14 mouse cellular contexts compared by ENCODE assay signal in the genomic region with DNA sequence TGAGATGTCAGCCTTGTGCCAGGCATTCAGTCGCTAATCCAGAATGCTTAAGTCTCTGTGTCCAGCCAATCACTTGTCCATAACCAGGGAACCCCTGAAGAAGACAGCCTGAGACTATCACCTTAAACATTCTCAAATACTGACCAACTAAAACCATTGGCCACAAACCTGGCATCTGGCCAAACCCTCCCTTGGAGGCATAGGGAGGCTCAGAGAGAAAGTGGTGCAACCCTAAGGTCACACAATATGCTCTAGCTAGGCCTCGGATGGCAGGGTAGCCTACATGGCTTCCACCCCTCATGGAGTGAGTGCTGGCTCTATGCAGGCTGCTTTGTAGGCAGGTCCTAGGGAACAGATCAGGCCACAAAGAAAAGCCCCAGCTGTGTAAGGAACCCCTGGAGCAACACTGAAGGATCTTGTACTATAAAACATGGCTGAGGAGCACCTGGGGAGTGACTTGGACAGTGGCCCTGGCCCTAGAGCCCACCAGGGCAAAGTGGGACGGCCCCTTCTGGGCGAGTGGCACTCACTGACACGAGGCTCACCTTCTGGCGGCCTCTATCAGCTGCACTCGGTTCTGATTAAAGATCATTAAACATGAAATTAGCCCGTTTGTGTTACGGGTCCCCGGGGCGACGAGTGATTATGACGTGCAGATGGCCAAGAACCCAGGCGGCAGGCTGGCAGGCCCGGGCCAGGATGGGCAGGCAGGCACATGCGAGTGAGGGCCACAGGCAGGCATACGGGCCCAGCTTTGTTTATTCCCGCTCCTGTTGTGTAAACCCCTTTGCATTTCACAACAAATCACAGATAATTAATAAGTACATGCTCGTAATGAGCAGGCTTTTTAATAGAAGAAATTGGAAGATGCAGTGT. TPM values are rescaled to one million over a fixed set of nuclear protein-coding genes. Genes with fewer than 3 reads are reported as not detected.
DNase-seq lines count a peak whose midpoint lies in the region; ATAC-seq lines count a peak whose summit lies in the region.
"Had no signal": no experiment of that assay in that cellular context is flagged by ENCODE, and none has a peak within 500 bp of the region (broad histone marks: within the 10 kb centered on the region; RNA-seq: fewer than 3 reads in every experiment).

No protein-coding gene starts in this region.

- ATAC-seq in midbrain, embryonic 13.5 days: no peak
- no peak for ATAC-seq in midbrain, embryonic 11.5 days (ENCODE audit: low FRiP score)
- peak; percentile 21; the same call in 1 of the 2 replicates for ATAC-seq in forebrain, embryonic 14.5 days
- peak; percentile 53 for ATAC-seq in neural tube, embryonic 12.5 days (ENCODE audit: low FRiP score, low read depth)
- ATAC-seq in kidney, embryonic 14.5 days (ENCODE audit: low FRiP score, low TSS enrichment): no peak
- ATAC-seq in CD4-positive, CD25-positive, alpha-beta regulatory T cell, adult 4 months: no peak

- no peak overlapping the region for H3K4me2 ChIP-seq in midbrain, embryonic 13.5 days (replicated peaks)
- H3K4me2 ChIP-seq in midbrain, embryonic 11.5 days: no peak overlapping the region
- H3K4me2 ChIP-seq in forebrain, embryonic 14.5 days (ENCODE audit: low read length): no peak overlapping the region
- H3K4me2 ChIP-seq in neural tube, embryonic 12.5 days (replicated peaks): no peak overlapping the region
- H3K4me2 ChIP-seq in kidney, embryonic 14.5 days (replicated peaks; ENCODE audit: low read depth, low read length): no peak overlapping the region

- H3K4me1 ChIP-seq in midbrain, embryonic 13.5 days (replicated peaks): peaks cover 66% of the 10 kb centered on the region
- H3K4me1 ChIP-seq in midbrain, embryonic 11.5 days (ENCODE audit: control insufficient read depth, insufficient read depth, low read length): no peaks in the 10 kb centered on the region
- peaks cover 43% of the 10 kb centered on the region for H3K4me1 ChIP-seq in forebrain, embryonic 14.5 days (ENCODE audit: control insufficient read depth, insufficient read depth, low read length)
- peaks cover 54% of the 10 kb centered on the region for H3K4me1 ChIP-seq in neural tube, embryonic 12.5 days
- no peaks in the 10 kb centered on the region; the same call in 1 of the 2 replicates for H3K4me1 ChIP-seq in kidney, embryonic 14.5 days (ENCODE audit: control insufficient read depth, insufficient read depth, low read length)

- no peaks in the 10 kb centered on the region for H3K27me3 ChIP-seq in midbrain, embryonic 13.5 days
- H3K27me3 ChIP-seq in midbrain, embryonic 11.5 days (ENCODE audit: control insufficient read depth, insufficient read depth, low read length): no peaks in the 10 kb centered on the region
- H3K27me3 ChIP-seq in forebrain, embryonic 14.5 days (replicated peaks; ENCODE audit: control insufficient read depth, insufficient read depth, low read length): no peaks in the 10 kb centered on the region
- 0 out of 2 replicates have a peak, but pooled peaks cover 2% of the 10 kb centered on the region for H3K27me3 ChIP-seq in neural tube, embryonic 12.5 days (replicated peaks)
- H3K27me3 ChIP-seq in kidney, embryonic 14.5 days (ENCODE audit: control insufficient read depth, insufficient read depth, low read length): peaks cover 5% of the 10 kb centered on the region; the same call in 1 of the 2 replicates

- 0 out of 2 replicates have a peak, but pooled peaks cover 6% of the 10 kb centered on the region for H3K36me3 ChIP-seq in midbrain, embryonic 13.5 days
- H3K36me3 ChIP-seq in midbrain, embryonic 11.5 days (ENCODE audit: control insufficient read depth, insufficient read depth, low read length): no peaks in the 10 kb centered on the region
- no peaks in the 10 kb centered on the region for H3K36me3 ChIP-seq in forebrain, embryonic 14.5 days (ENCODE audit: control insufficient read depth, insufficient read depth, low read length)
- no peaks in the 10 kb centered on the region for H3K36me3 ChIP-seq in neural tube, embryonic 12.5 days
- no peaks in the 10 kb centered on the region for H3K36me3 ChIP-seq in kidney, embryonic 14.5 days (ENCODE audit: control insufficient read depth, insufficient read depth, low read length)

- 0 out of 2 replicates have a peak overlapping the region, but pooled peaks have one; percentile 1 for H3K9ac ChIP-seq in midbrain, embryonic 13.5 days (replicated peaks)
- no peak overlapping the region for H3K9ac ChIP-seq in midbrain, embryonic 11.5 days (ENCODE audit: low read length)
- H3K9ac ChIP-seq in forebrain, embryonic 14.5 days (ENCODE audit: low read length): no peak overlapping the region
- H3K9ac ChIP-seq in neural tube, embryonic 12.5 days: no peak overlapping the region
- no peak overlapping the region for H3K9ac ChIP-seq in kidney, embryonic 14.5 days (ENCODE audit: low read depth, low read length)

- peak; percentile 15 for DNase-seq in adrenal gland, postnatal 25 days
- DNase-seq in adrenal gland, postnatal 4 days (ENCODE audit: low spot score in 2 of 2): no peak
- DNase-seq in midbrain, embryonic 11.5 days (ENCODE audit: low spot score, missing footprints): no peak
- peak; percentile 52 for DNase-seq in forebrain, embryonic 14.5 days (ENCODE audit: low spot score)
- DNase-seq: B cell, adult 2 months; kidney, postnatal 36 days; lung, adult 18-20 months had no signal

- no peak overlapping the region for H3K4me3 ChIP-seq in midbrain, embryonic 13.5 days (replicated peaks)
- no peak overlapping the region for H3K4me3 ChIP-seq in midbrain, embryonic 11.5 days (ENCODE audit: low read depth, low read length)
- no peak overlapping the region for H3K4me3 ChIP-seq in forebrain, embryonic 14.5 days (ENCODE audit: low read depth, low read length)
- H3K4me3 ChIP-seq in neural tube, embryonic 12.5 days: no peak overlapping the region
- no peak overlapping the region for H3K4me3 ChIP-seq in kidney, embryonic 14.5 days (ENCODE audit: low read length)
- H3K4me3 ChIP-seq: erythroblast, embryonic 14.5 days had no signal

- peak overlapping the region; percentile 68 for H3K27ac ChIP-seq in midbrain, embryonic 13.5 days
- H3K27ac ChIP-seq in midbrain, embryonic 11.5 days (ENCODE audit: low read depth, low read length): no peak overlapping the region
- H3K27ac ChIP-seq in forebrain, embryonic 14.5 days (ENCODE audit: low read depth, low read length): peak overlapping the region; percentile 46; the same call in 1 of the 2 replicates
- H3K27ac ChIP-seq in neural tube, embryonic 12.5 days: peak overlapping the region; percentile 28; the same call in 1 of the 2 replicates
- no peak overlapping the region for H3K27ac ChIP-seq in kidney, embryonic 14.5 days (ENCODE audit: low read depth, low read length)

- 54% methylated on average over 19 of the region's 19 CpGs for WGBS in midbrain, embryonic 13.5 days
- WGBS in midbrain, embryonic 11.5 days: 91% methylated on average over 19 of the region's 19 CpGs
- WGBS in forebrain, embryonic 14.5 days: 46% methylated on average over 19 of the region's 19 CpGs
- WGBS in neural tube, embryonic 12.5 days: 60% methylated on average over 19 of the region's 19 CpGs
- 80% methylated on average over 19 of the region's 19 CpGs for WGBS in kidney, embryonic 14.5 days

- H3K9me3 ChIP-seq in midbrain, embryonic 13.5 days: no peaks in the 10 kb centered on the region
- no peaks in the 10 kb centered on the region for H3K9me3 ChIP-seq in midbrain, embryonic 11.5 days (ENCODE audit: control insufficient read depth, low read length)
- no peaks in the 10 kb centered on the region for H3K9me3 ChIP-seq in forebrain, embryonic 14.5 days (replicated peaks; ENCODE audit: control insufficient read depth, low read length)
- no peaks in the 10 kb centered on the region for H3K9me3 ChIP-seq in neural tube, embryonic 12.5 days
- no peaks in the 10 kb centered on the region for H3K9me3 ChIP-seq in kidney, embryonic 14.5 days (ENCODE audit: control insufficient read depth, low read length)

RNA-seq across cellular contexts. Expression of a gene that starts 28.8 kb away (rescaled TPM):
- 44.5 and 47.6 TPM in 2 replicates for total RNA-seq in adrenal gland, postnatal 25 days (2021)
- 10 to 100 TPM; 40.8 to 44.6 TPM for total RNA-seq in adrenal gland, postnatal 4 days (2021)
- 38.6 and 41.3 TPM in 2 replicates for polyA plus RNA-seq in midbrain, embryonic 13.5 days (2015; fragmentation: Nextera tagmentation; extraction: Ambion mirVana)
- 40.9 and 44.6 TPM in 2 replicates for polyA plus RNA-seq in midbrain, embryonic 11.5 days (2014; fragmentation: Nextera tagmentation; extraction: Ambion mirVana)
- 44.4 and 53.4 TPM in 2 replicates for polyA plus RNA-seq in forebrain, embryonic 14.5 days (2014; fragmentation: Nextera tagmentation; extraction: Ambion mirVana)
- 46.7 and 48.4 TPM in 2 replicates for polyA plus RNA-seq in neural tube, embryonic 12.5 days (2016; fragmentation: Nextera tagmentation; extraction: Ambion mirVana)
- 45.0 and 49.9 TPM in 2 replicates for polyA plus RNA-seq in kidney, embryonic 14.5 days (2014; fragmentation: Nextera tagmentation; extraction: Ambion mirVana)
- 10 to 100 TPM; 19.7 to 28.0 TPM for polyA plus RNA-seq in CD4-positive, CD25-positive, alpha-beta regulatory T cell, adult 4 months (2017; shearing (Covaris generic))

RNA-seq across cellular contexts. Expression of a gene that starts 37.1 kb away (rescaled TPM):
- 20.0 and 27.3 TPM in 2 replicates for total RNA-seq in adrenal gland, postnatal 25 days (2021)
- 10 to 100 TPM; 19.2 to 21.7 TPM for total RNA-seq in adrenal gland, postnatal 4 days (2021)
- polyA plus RNA-seq in midbrain, embryonic 13.5 days (2015; fragmentation: Nextera tagmentation; extraction: Ambion mirVana): 28.3 and 29.1 TPM in 2 replicates
- polyA plus RNA-seq in midbrain, embryonic 11.5 days (2014; fragmentation: Nextera tagmentation; extraction: Ambion mirVana): 18.3 and 18.9 TPM in 2 replicates
- 33.1 and 38.0 TPM in 2 replicates for polyA plus RNA-seq in forebrain, embryonic 14.5 days (2014; fragmentation: Nextera tagmentation; extraction: Ambion mirVana)
- 24.2 and 25.4 TPM in 2 replicates for polyA plus RNA-seq in neural tube, embryonic 12.5 days (2016; fragmentation: Nextera tagmentation; extraction: Ambion mirVana)
- 28.7 and 32.3 TPM in 2 replicates for polyA plus RNA-seq in kidney, embryonic 14.5 days (2014; fragmentation: Nextera tagmentation; extraction: Ambion mirVana)
- polyA plus RNA-seq in CD4-positive, CD25-positive, alpha-beta regulatory T cell, adult 4 months (2017; shearing (Covaris generic)): 10 to 100 TPM; 67.6 to 79.7 TPM

RNA-seq across cellular contexts. Expression of a gene that starts 37.1 kb away (rescaled TPM):
- total RNA-seq in adrenal gland, postnatal 25 days (2021): 24.9 and 27.3 TPM in 2 replicates
- total RNA-seq in adrenal gland, postnatal 4 days (2021): 10 to 100 TPM; 18.8 to 19.6 TPM
- 67.7 and 70.8 TPM in 2 replicates for polyA plus RNA-seq in midbrain, embryonic 13.5 days (2015; fragmentation: Nextera tagmentation; extraction: Ambion mirVana)
- polyA plus RNA-seq in midbrain, embryonic 11.5 days (2014; fragmentation: Nextera tagmentation; extraction: Ambion mirVana): 39.1 and 43.3 TPM in 2 replicates
- 83.2 and 83.8 TPM in 2 replicates for polyA plus RNA-seq in forebrain, embryonic 14.5 days (2014; fragmentation: Nextera tagmentation; extraction: Ambion mirVana)
- 52.6 and 55.2 TPM in 2 replicates for polyA plus RNA-seq in neural tube, embryonic 12.5 days (2016; fragmentation: Nextera tagmentation; extraction: Ambion mirVana)
- 41.0 and 48.6 TPM in 2 replicates for polyA plus RNA-seq in kidney, embryonic 14.5 days (2014; fragmentation: Nextera tagmentation; extraction: Ambion mirVana)
- polyA plus RNA-seq in CD4-positive, CD25-positive, alpha-beta regulatory T cell, adult 4 months (2017; shearing (Covaris generic)): 10 to 100 TPM; 54.1 to 59.0 TPM

RNA-seq across cellular contexts. Expression of a gene that starts 42.2 kb away (rescaled TPM):
- total RNA-seq in adrenal gland, postnatal 25 days (2021): 0.39 and 0.67 TPM in 2 replicates
- total RNA-seq in adrenal gland, postnatal 4 days (2021): 1 to 10 TPM in 1 of 2 experiments, under 1 TPM in 1; 0.71 to 1.6 TPM
- polyA plus RNA-seq in midbrain, embryonic 13.5 days (2015; fragmentation: Nextera tagmentation; extraction: Ambion mirVana): 1.1 and 1.5 TPM in 2 replicates
- 0.33 and 0.49 TPM in 2 replicates for polyA plus RNA-seq in midbrain, embryonic 11.5 days (2014; fragmentation: Nextera tagmentation; extraction: Ambion mirVana)
- 4.3 and 4.6 TPM in 2 replicates for polyA plus RNA-seq in forebrain, embryonic 14.5 days (2014; fragmentation: Nextera tagmentation; extraction: Ambion mirVana)
- 0.51 and 0.82 TPM in 2 replicates for polyA plus RNA-seq in neural tube, embryonic 12.5 days (2016; fragmentation: Nextera tagmentation; extraction: Ambion mirVana)
- polyA plus RNA-seq in kidney, embryonic 14.5 days (2014; fragmentation: Nextera tagmentation; extraction: Ambion mirVana): 0.76 and 1.7 TPM in 2 replicates
- 1 to 10 TPM in 1 of 2 experiments, not detected in 1; 3.0 TPM for polyA plus RNA-seq in CD4-positive, CD25-positive, alpha-beta regulatory T cell, adult 4 months (2017; shearing (Covaris generic))
- total RNA-seq: gastrocnemius, postnatal 4 days; hematopoietic stem cell, adult 5-6 weeks had no signal
- polyA plus RNA-seq: erythroblast, embryonic 14.5 days had no signal

RNA-seq across cellular contexts. Expression of a gene that starts 46.5 kb away (rescaled TPM):
- total RNA-seq in adrenal gland, postnatal 25 days (2021): 24.7 and 26.6 TPM in 2 replicates
- total RNA-seq in adrenal gland, postnatal 4 days (2021): 10 to 100 TPM; 34.9 to 37.6 TPM
- polyA plus RNA-seq in midbrain, embryonic 13.5 days (2015; fragmentation: Nextera tagmentation; extraction: Ambion mirVana): 38.6 and 39.5 TPM in 2 replicates
- polyA plus RNA-seq in midbrain, embryonic 11.5 days (2014; fragmentation: Nextera tagmentation; extraction: Ambion mirVana): 40.5 and 44.0 TPM in 2 replicates
- 34.7 and 37.1 TPM in 2 replicates for polyA plus RNA-seq in forebrain, embryonic 14.5 days (2014; fragmentation: Nextera tagmentation; extraction: Ambion mirVana)
- polyA plus RNA-seq in neural tube, embryonic 12.5 days (2016; fragmentation: Nextera tagmentation; extraction: Ambion mirVana): 37.6 and 37.7 TPM in 2 replicates
- 53.2 and 60.1 TPM in 2 replicates for polyA plus RNA-seq in kidney, embryonic 14.5 days (2014; fragmentation: Nextera tagmentation; extraction: Ambion mirVana)
- polyA plus RNA-seq in CD4-positive, CD25-positive, alpha-beta regulatory T cell, adult 4 months (2017; shearing (Covaris generic)): 10 to 100 TPM; 77.8 to 89.5 TPM

Comparison
In these comparisons a context has a peak if more than half of its experiments do, and no peak if none do; other contexts are left out.
1. DNase-seq: peak in adrenal gland, postnatal 25 days (single experiment) and forebrain, embryonic 14.5 days (single experiment); none in adrenal gland, postnatal 4 days (0 of 2) and midbrain, embryonic 11.5 days (single experiment).
2. H3K27ac ChIP-seq: peak in midbrain, embryonic 13.5 days (single experiment), forebrain, embryonic 14.5 days (single experiment) and neural tube, embryonic 12.5 days (single experiment); none in midbrain, embryonic 11.5 days (single experiment) and kidney, embryonic 14.5 days (single experiment).
3. ATAC-seq: peak in forebrain, embryonic 14.5 days (single experiment) and neural tube, embryonic 12.5 days (single experiment); none in midbrain, embryonic 13.5 days (single experiment), midbrain, embryonic 11.5 days (single experiment), kidney, embryonic 14.5 days (single experiment) and CD4-positive, CD25-positive, alpha-beta regulatory T cell, adult 4 months (single experiment).